Mouse (Mus musculus) cerebellum, adult 2 months (tissue): ENCODE results near the gene Zbtb7b.

Source experiments
- CTCF ChIP-seq: fragments of 200-500 bp; IDR thresholded peaks from 2 replicates; pipeline ENCODE4 v1.5.1; 2011; ENCODE audit warnings: low read depth, mild to moderate bottlenecking, control low read depth, low read length, moderate library complexity, borderline replicate concordance; ENCODE audit not compliant: insufficient read depth
- POLR2A ChIP-seq: fragments of 200-500 bp; IDR thresholded peaks from 2 replicates; pipeline ENCODE4 v1.6.1; 2011; ENCODE audit warnings: low read length, control low read depth, borderline replicate concordance; ENCODE audit not compliant: insufficient read depth

GRCm38 (mm10) chr3:89437269-89437668 is 42.7 kb upstream of the Zbtb7b start:
- no peak for TF ChIP-seq POLR2A
- TF ChIP-seq CTCF, result no peak
